Mouse (Mus musculus): Measurements from ENCODE around the gene Hist4h4.

The Hist4h4 gene

GRCm38 (mm10) chr6:136782761-136783160 lies 21.5 kb downstream of the Hist4h4 start:
- no peak for DNase-seq (ENCODE audit: low spot score in 2 of 2)

GRCm38 (mm10) chr6:136782146-136782545 lies 22.1 kb downstream of the Hist4h4 start:
- DNase-seq (ENCODE audit: low spot score in 2 of 2): no peak

DNA sequence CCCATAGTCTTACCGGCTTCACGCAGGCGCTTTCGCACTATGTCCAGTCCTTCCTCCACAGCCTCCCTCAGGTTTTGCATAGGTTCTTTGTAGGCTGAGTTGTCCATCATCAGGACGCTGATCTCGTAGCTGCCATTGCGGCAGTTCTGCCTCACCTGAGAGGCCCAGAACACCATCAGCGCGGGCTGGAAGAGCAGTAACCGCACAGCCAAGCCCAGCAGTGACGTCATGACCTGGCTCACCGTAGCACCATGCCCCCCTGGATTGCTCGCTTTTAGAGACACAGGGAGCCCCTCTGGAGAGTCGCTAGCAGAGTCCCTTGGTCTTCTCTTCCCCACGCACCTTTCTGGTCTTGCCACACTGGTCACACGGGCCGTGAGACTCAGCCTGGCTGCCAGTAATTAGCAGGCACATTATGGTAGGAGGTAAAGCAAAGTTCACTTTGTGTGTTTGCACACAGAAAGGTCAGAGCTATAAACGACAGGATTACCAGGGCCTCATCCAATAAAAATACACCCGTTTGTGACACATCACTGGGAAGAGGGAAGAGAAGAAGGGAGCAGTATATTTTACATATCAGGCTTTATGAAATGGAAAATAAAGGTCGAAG lies 22.7 kb downstream of the Hist4h4 start, which contains the start of gene Gucy2c:
TSS of gene Gucy2c (minus strand) at position 389 of the 610 bp plus-strand sequence.
- no peak for DNase-seq (ENCODE audit: low spot score in 2 of 2)

- no peak for DNase-seq (ENCODE audit: low spot score in 2 of 2)
Measured at GRCm38 (mm10) chr6:136776392-136776791, 27.8 kb downstream of the Hist4h4 start.

DNA sequence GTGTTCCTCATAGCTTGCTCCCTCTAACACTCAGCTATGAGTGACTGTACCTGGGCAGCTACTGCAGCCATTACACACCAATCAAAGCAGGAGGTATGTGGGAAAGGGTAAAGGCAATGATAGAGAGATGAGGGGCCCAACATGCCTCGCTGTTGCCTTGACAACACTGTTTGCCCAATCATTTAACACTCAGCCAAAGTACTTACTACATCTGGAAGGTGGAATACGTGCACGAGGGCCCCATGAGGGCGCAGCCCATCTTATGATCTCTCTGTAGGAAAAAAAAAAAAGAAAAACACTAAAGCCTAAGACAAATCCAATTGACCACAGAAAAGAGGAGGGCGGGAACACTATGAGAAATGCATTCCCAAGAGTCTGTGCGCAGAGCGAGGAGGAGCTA lies 34.4 kb downstream of the Hist4h4 start:
- DNase-seq (ENCODE audit: low spot score in 2 of 2): no peak

GRCm38 (mm10) chr6:136769143-136769542 lies 35.1 kb downstream of the Hist4h4 start:
- no peak for DNase-seq (ENCODE audit: low spot score in 2 of 2)

GRCm38 (mm10) chr6:136763912-136764311 lies 40.3 kb downstream of the Hist4h4 start:
- no peak for DNase-seq (ENCODE audit: low spot score in 2 of 2)

All from heart, adult 9 months (tissue).